Mouse (Mus musculus): ENCODE data around the gene Amt. TPM values are rescaled to one million over a fixed set of nuclear protein-coding genes. Genes with fewer than 3 reads are reported as not detected.

Gene Amt
- 40.1 and 51.1 TPM in 2 replicates for polyA plus RNA-seq (2021; fragmentation: Nextera tagmentation)
- long read RNA-seq, experiment 1, transcript Amt-201 (9 exons, 2,082 nt), result major isoform, 11 of 15 reads
- long read RNA-seq, experiment 1, partial matches to known transcripts, result 3 of 15 reads
- long read RNA-seq, experiment 1, other reads (novel, unspliced or antisense), result 1 of 15 reads
- long read RNA-seq, experiment 2, partial matches to known transcripts, result 2 of 75 reads
- long read RNA-seq, experiment 2, other reads (novel, unspliced or antisense), result 71 of 75 reads

DNA sequence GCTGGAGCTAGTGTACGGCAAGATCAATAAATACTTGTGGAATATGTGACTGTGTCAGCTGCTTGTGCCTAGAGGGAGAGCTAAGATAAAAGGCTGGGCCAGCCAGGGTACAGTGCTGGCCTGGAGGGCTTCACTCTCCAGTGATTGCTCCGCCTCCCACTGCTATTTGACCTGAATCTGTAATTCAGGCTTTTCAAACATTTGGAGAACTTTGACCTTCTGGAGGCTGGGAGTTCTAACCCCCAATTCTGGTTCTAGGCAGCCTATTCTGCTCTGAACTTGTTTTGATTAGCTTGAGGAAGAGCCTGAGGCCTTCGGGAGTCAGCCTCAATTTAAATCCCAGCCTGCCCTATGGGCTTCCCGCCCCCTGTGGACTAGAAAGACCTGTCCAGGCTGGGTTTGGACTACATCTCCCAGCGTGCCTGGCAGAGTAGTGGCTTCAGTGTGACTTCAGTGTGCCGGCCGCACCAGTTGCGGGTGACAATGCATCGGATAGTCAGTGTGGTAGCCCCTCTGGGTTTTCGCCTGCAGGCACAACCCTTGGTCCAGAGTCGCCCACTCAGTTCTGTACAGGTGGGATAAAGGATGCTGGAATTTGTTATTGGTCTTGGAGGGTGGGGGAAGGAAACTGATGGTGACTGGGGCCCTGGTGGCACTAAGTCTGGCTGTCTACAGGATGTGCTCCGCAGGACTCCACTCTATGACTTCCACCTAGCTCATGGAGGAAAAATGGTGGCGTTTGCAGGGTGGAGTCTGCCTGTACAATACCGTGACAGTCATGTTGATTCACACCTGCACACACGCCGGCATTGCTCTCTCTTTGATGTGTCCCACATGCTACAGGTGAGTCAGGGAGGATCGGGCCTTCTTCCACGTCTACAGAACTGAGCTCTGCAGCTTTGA is at the start of gene Amt:
Gene Amt (plus strand): TSS at position 401 of the 903 bp plus-strand sequence.

DNA sequence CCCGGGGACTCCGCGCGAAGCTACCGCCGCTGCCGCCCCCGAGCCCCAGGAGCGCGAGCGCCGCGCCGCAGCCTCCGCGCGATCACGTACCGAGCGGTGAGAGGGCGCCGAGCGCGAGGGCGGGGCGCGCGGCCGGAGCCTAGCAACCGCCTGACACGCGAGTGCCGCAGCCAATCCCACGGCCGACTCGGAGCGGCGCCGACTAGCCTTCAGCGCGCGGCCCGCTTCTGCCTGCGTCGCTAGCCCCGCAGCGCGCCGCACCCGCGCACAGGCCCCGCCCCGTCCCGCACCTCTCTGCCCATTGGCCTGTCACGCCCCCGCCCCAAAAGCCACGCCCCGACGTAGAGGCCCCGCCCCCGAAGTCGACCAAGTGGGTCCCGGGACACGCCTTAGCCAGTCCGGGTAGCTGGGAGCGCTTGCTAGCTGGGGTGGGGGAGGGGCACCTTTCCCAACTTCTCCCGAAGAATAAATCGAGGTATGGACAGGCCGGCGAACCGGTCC is 32.9 kb upstream of the Amt start, which contains the start of gene Dag1:
Gene Dag1 (minus strand): TSS at position 269 of the 501 bp plus-strand sequence.

GRCm38 (mm10) chr9:108290016-108290750 is 6.5 kb upstream of the Amt start, which contains the start of gene Nicn1:
TSS of gene Nicn1 (plus strand) at chr9:108290429.

GRCm38 (mm10) chr9:108305629-108306520 is 9.2 kb downstream of the Amt start, which contains the start of the genes Rhoa and Tcta:
TSS of gene Rhoa (plus strand) at chr9:108306129.
TSS of gene Tcta (minus strand) at chr9:108306160.

GRCm38 (mm10) chr9:108338886-108339781 is 42.5 kb downstream of the Amt start, which contains the start of gene Gpx1:
TSS of gene Gpx1 (plus strand) at chr9:108338903.

DNA sequence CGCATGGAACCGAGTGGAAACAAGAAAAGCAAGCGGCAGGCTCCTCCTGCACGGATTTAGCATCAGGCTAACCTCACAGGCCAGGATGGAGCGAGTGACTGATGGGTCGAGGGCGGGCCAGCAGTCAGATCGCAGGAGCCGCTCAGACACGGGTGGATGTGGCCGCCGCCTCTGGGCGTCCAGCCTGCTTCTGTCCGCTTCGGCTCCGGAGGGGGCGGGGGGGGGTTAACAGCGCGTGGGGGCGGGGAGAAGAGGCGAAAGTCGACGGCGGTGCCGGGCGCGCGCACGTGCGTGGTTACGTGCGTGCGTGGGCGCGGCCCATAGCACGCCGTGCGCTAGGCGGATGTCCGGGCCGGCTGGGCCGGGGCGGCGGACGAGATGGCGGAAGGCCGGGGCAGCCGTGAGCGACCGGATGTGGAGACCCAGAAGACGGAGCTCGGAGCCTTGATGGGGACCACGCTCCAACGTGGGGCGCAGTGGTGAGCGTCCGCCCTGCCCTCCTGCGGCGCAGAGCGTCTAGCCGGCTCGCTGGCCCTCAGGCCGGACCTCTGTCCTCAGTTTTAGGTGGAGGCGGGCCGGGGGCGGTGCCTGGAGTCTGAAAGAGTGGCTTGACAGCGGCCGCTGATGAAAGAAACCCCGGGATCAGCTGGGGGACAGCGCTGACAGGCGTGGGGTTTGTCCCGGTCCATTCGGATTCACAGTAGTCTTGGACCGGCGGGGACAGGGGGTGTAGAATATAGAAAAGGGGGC is 51.1 kb downstream of the Amt start, which contains the start of gene Usp4:
Gene Usp4 (plus strand): TSS at position 314 of the 750 bp plus-strand sequence.

Other genes starting within 250 kb of the Amt start
- gene Gmppb, start 247.6 kb upstream of the Amt start, polyA plus RNA-seq (2021; fragmentation: Nextera tagmentation), result 18.1 and 40.5 TPM in 2 replicates
- 0.34 and 0.49 TPM in 2 replicates for gene Amigo3, start 243.7 kb upstream of the Amt start, polyA plus RNA-seq (2021; fragmentation: Nextera tagmentation)
- not detected in 2 replicates for gene Mst1, start 216.4 kb upstream of the Amt start, polyA plus RNA-seq (2021; fragmentation: Nextera tagmentation)
- gene Rnf123, start 213.5 kb upstream of the Amt start, polyA plus RNA-seq (2021; fragmentation: Nextera tagmentation), result 20.6 and 25.3 TPM in 2 replicates
- 8.8 and 9.9 TPM in 2 replicates for gene Apeh, start 202.2 kb upstream of the Amt start, polyA plus RNA-seq (2021; fragmentation: Nextera tagmentation)
- gene Bsn, start 106.5 kb upstream of the Amt start, polyA plus RNA-seq (2021; fragmentation: Nextera tagmentation), result 19.1 and 28.0 TPM in 2 replicates
- gene Dag1, start 32.9 kb upstream of the Amt start, polyA plus RNA-seq (2021; fragmentation: Nextera tagmentation), result 29.7 and 39.5 TPM in 2 replicates
- gene Nicn1, start 6.4 kb upstream of the Amt start, polyA plus RNA-seq (2021; fragmentation: Nextera tagmentation), result 108 and 150 TPM in 2 replicates
- 152 and 166 TPM in 2 replicates for gene Rhoa, start 9.3 kb downstream of the Amt start, polyA plus RNA-seq (2021; fragmentation: Nextera tagmentation)
- gene Tcta, start 9.3 kb downstream of the Amt start, polyA plus RNA-seq (2021; fragmentation: Nextera tagmentation), result 48.4 and 51.8 TPM in 2 replicates
- 175 and 176 TPM in 2 replicates for gene Gpx1, start 42.0 kb downstream of the Amt start, polyA plus RNA-seq (2021; fragmentation: Nextera tagmentation)
- 37.5 and 44.5 TPM in 2 replicates for gene Usp4, start 51.0 kb downstream of the Amt start, polyA plus RNA-seq (2021; fragmentation: Nextera tagmentation)
- 0.23 and 0.31 TPM in 2 replicates for gene 1700102P08Rik, start 96.0 kb downstream of the Amt start, polyA plus RNA-seq (2021; fragmentation: Nextera tagmentation)
- 0.20 TPM in 2 replicates for gene Ccdc36, start 131.6 kb downstream of the Amt start, polyA plus RNA-seq (2021; fragmentation: Nextera tagmentation)
- gene BC048562, start 139.6 kb downstream of the Amt start, polyA plus RNA-seq (2021; fragmentation: Nextera tagmentation), result not detected in 2 replicates
- gene Ccdc71, start 163.7 kb downstream of the Amt start, polyA plus RNA-seq (2021; fragmentation: Nextera tagmentation), result 20.5 and 20.9 TPM in 2 replicates
- gene Klhdc8b, start 164.7 kb downstream of the Amt start, polyA plus RNA-seq (2021; fragmentation: Nextera tagmentation), result 17.6 and 22.8 TPM in 2 replicates
- 3.7 and 4.3 TPM in 2 replicates for gene Lamb2, start 182.9 kb downstream of the Amt start, polyA plus RNA-seq (2021; fragmentation: Nextera tagmentation)
- gene Usp19, start 193.7 kb downstream of the Amt start, polyA plus RNA-seq (2021; fragmentation: Nextera tagmentation), result 12.0 and 22.8 TPM in 2 replicates
- gene Qars, start 210.9 kb downstream of the Amt start, polyA plus RNA-seq (2021; fragmentation: Nextera tagmentation), result 48.3 and 58.7 TPM in 2 replicates
- gene Qrich1, start 220.0 kb downstream of the Amt start, polyA plus RNA-seq (2021; fragmentation: Nextera tagmentation), result 60.6 and 69.0 TPM in 2 replicates

All from left cerebral cortex, adult 6 months (tissue).